Mouse (Mus musculus): ENCODE results near the gene Krtcap2.
A peak's percentile ranks its signal among the peaks of the same experiment; 100 is the strongest.

- TF ChIP-seq CTCF (IDR thresholded peaks at IDR 0.05) = peak; percentile 29; the same call in 1 of the 2 replicates
- peak; percentile 72 for TF ChIP-seq EP300 (IDR thresholded peaks at IDR 0.05)
These were observed 35.1 kb downstream of the Krtcap2 start, which contains the start of gene Efna1 for GRCm38 (mm10) chr3:89280606-89281511.
